Mouse (Mus musculus): ENCODE results near the gene Wsb2.
"Not testable (repeated sequence)": the region's sequence is repeated elsewhere in the genome, so short reads cannot be mapped to it uniquely, and the experiment has no call there.

Wsb2 gene

GRCm38 (mm10) chr5:117357478-117358247 is 559 bp downstream of the Wsb2 start:
- DNase-seq, result peak in 1 of 2 experiments; percentile 17

GRCm38 (mm10) chr5:117358248-117358630 is 1.1 kb downstream of the Wsb2 start:
- no peak for DNase-seq

GRCm38 (mm10) chr5:117358725-117359124 is 1.6 kb downstream of the Wsb2 start:
- peak; percentile 57 to 68 for DNase-seq

- no peak for DNase-seq
Measured at GRCm38 (mm10) chr5:117359497-117360227, 2.6 kb downstream of the Wsb2 start.

GRCm38 (mm10) chr5:117360228-117360515 is 3.1 kb downstream of the Wsb2 start:
- peak; percentile 70 to 73 for DNase-seq

GRCm38 (mm10) chr5:117360631-117361541 is 3.8 kb downstream of the Wsb2 start:
- DNase-seq, result peak; percentile 26 to 49

GRCm38 (mm10) chr5:117361590-117361989 is 4.5 kb downstream of the Wsb2 start:
- DNase-seq, result no peak

- peak; percentile 76 to 84 for DNase-seq
Measured at GRCm38 (mm10) chr5:117363066-117363782, 6.1 kb downstream of the Wsb2 start.

- no peak for DNase-seq
Measured at GRCm38 (mm10) chr5:117364821-117365220, 7.7 kb downstream of the Wsb2 start.

GRCm38 (mm10) chr5:117365904-117366561 is 8.9 kb downstream of the Wsb2 start:
- no peak for DNase-seq

- DNase-seq, result no peak
Measured at GRCm38 (mm10) chr5:117367206-117367605, 10.1 kb downstream of the Wsb2 start.

GRCm38 (mm10) chr5:117370592-117370991 is 13.5 kb downstream of the Wsb2 start:
- no peak for DNase-seq

GRCm38 (mm10) chr5:117373418-117373817 is 16.3 kb downstream of the Wsb2 start:
- peak in 1 of 2 experiments; percentile 22 for DNase-seq

GRCm38 (mm10) chr5:117374372-117375049 is 17.4 kb downstream of the Wsb2 start:
- no peak for DNase-seq

- no peak for DNase-seq
Measured at GRCm38 (mm10) chr5:117376331-117376761, 19.2 kb downstream of the Wsb2 start.

- DNase-seq, result not testable (repeated sequence)
Measured at GRCm38 (mm10) chr5:117377731-117378130, 20.6 kb downstream of the Wsb2 start.

GRCm38 (mm10) chr5:117380199-117380598 is 23.1 kb downstream of the Wsb2 start:
- no peak for DNase-seq

GRCm38 (mm10) chr5:117381785-117382184 is 24.7 kb downstream of the Wsb2 start:
- no peak for DNase-seq

- DNase-seq, result no peak
Measured at GRCm38 (mm10) chr5:117383198-117383597, 26.1 kb downstream of the Wsb2 start.

- DNase-seq, result peak; percentile 36 to 48
Measured at GRCm38 (mm10) chr5:117388296-117388751, 31.2 kb downstream of the Wsb2 start.

GRCm38 (mm10) chr5:117388877-117389276 is 31.8 kb downstream of the Wsb2 start, which contains the start of gene Rfc5:
Gene Rfc5, minus strand, starts transcription at chr5:117389047.
- DNase-seq, result peak; percentile 94 to 97

All from lung, adult 18-20 months (tissue).